Mouse (Mus musculus) retina, postnatal 1 day (tissue): ENCODE results near the gene Ifit2.

ENCODE experiments used
- DNase-seq: peaks from one replicate; pipeline ENCODE4 v3.0.0-alpha.2; 2012

The Ifit2 gene

DNA sequence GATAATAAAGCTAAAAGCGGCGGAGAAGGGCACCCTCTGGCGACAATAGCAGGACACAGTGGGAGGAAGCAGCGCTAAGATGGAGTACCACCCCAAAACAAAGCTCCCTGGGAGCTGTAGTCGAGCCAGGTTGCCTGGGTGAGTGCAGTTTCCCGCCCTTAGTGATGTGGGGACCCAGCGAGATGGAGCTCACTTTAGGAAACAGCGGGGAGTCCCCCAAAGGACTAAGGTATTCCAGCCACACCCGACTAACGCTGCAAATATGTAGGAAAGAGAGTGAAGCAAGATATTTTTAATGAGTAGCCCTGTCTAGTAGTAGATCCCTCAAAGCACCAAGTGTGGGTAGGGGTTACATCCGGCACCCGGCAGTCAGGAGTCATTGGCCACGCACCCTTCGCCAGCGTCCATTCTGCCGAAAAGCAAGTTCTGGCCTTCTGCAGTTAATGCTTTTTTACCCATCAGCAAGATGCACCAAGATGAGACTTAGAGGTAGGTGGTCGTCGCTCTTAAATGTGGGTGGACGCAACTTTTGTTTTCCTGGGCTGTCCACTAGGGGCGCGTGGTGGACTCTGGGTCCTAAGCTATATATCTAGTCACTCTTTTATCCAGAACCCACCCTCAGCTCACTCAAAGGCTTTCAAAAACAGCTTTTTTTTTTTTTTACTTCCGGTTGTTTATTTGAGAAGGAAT is at the start of gene Ifit2:
Gene Ifit2, plus strand, starts transcription at position 161 of the 690 bp plus-strand sequence.
- DNase-seq = peak; percentile 91

DNA sequence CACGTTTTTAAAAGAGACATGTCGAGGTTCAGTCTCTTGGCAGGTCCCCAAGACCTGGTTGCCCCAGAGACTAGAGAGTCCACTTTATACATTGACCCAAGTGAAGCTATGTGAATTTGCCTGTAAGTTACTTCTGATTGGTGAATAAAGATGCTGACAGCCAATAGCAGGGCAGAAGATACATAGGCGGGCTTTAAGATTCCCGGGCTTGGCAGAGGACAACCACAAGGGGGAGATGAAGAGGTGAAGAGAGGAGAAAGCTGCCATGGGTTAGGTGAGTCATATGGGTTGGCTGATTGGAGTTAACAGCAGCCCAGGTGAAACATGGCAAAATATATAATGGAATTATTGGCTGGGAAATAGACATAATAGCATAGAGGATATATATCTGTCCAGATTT is 49.7 kb upstream of the Ifit2 start:
- DNase-seq = peak; percentile 77

DNA sequence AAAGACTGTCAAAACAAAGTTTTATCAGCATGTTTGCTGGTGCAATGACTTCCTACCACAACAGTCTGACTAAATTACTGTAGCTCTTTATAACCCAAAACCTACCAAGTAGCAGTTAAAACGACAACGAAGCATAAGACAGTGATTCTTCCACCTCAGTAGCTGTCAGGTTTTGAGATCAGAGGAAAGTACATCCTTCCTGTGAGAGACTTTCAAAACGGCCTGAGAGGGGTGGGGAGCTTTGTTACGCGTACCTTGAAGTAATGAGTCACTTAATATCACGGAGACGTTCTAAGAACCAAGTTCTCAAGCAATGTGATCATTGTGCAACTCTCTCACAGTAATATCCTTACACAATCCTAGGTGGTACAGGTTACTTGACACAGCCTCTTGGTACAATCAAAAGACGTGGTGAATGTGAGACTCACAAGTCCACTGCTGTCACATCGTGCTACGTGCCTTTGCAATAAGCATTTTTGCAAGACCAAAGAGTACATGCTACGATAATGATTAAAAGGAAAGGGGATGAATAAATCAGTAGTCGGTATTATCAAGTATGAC is 45.3 kb upstream of the Ifit2 start:
- DNase-seq = no peak

DNA sequence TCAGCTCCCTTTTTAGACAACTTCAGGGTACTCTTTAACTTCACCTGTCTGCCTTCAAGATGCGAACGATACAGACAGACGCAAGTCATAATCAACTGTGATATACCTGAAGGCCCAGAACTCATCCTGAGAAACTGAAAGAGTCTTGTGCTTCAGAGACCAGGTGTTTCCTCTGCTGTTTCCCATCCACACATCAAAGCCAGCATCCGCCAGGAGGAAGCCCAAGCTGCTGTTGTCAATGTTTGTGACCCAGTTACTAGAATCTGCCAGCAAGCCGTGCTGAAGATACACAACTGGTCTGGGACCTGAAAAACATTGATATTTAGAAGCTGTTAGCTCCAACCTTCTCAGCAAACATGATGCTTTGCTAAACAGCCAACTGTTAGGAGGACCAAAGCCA is 39.8 kb upstream of the Ifit2 start:
- DNase-seq = no peak

DNA sequence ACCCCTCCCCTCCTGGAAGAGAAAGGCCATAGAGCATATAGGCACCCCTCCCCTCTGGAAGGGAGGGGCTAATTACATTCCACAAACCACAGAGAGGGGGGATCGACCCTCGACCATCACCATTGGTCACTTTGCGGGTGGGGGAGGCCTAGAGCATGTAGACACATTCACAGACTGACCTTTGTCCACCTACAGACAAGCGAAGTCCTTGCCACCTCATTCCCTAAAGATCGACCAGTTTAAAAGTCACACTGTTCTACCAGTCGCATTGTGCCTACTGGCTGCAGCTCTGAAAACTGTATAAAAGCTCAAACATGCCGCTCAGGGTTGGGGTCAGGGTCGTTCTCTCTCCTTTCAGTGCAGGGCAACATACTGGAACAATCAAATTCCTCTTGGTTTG is 39.0 kb upstream of the Ifit2 start:
- no peak for DNase-seq

DNA sequence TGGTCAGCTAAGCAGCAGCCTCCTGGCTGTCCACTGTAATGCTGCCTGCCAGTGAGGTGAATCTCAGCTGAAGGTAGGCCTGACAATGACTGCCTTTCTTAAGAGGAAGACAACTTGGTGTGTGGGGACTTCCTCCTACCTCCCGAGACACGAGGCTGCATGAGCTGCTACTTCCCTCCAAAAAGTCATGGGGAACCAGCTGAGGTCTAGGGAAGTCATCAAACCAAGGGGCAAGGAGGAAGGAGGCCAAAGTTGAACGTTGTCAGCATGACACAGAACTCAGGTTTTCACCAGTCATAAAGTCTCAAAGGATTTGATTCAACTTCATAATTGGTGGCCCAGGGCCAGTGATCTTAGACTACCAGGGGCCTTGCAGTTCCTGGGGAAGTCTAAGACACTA is 34.8 kb upstream of the Ifit2 start:
- no peak for DNase-seq

DNA sequence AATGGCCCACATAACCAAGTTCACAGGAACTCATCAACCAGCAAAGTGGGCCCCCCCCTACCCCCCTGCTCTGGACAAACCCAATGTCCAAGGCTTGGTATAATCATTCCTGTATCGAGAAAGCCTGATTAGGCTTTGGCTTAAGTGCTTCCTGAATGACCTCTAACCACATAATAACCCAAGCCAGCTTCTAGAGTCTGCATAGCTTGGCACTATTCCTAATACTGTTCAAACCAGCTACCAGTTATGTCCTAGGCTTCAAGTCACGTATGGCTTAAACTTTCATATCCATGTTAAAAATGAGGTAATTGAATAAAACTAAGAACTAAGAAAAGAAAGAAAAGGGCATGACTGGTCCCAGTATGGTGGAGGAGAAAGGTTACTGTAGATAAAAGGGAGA is 34.1 kb upstream of the Ifit2 start:
- DNase-seq = no peak

DNA sequence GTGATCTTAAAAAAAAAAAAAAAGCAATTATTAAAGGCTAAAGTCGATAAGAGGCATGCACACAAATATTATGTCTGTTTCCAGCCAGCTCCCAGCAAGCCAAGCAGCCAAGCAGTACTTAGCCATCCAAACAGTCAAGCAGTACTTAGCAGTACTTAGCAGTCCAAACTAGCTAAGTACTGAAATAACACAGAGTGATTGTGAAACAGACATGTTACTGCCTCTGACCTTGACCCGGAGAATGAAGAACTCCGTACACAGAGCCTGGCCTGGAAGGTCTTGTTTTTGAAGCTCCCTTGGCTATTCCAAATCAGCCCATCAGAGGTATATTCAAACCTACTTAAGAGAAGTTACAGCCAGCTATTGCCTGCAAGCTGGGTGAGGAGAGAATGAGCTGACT is 33.3 kb upstream of the Ifit2 start:
- no peak for DNase-seq

DNA sequence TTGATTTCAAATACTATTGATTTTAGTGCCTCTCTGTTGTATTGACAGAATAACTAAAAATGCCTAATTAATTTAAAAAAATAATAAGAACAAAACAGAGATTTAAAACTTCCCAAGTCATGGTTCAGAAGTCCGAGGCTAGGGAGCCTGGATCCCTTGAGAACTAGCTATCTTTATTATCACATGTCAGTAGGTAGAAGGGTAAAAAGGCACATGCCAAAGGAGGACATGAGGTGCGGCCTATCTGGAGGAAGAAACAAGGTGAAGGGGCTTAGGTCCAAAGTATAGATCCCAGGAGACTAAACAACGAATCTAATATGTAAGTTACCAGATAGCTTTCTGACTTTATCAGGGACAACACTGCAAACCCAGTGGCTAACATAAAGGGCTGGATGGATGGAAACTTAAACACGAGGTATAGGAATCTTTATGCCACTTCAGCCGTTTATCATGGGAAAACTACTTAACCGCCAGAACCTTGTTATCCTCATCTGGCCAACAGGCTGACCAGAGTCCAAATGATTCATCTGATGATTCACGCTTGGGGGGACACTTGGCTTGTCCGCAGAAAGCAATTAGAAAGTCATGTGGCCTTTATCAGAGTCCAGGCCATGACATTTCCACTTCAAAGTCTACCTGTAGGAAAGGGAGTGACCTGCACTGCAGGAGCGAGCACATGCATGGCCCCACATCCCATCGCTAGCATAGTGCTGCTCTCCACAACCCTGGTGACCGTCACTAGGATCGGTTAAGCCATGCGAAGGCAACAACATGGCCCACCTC is 32.5 kb upstream of the Ifit2 start:
- DNase-seq = no peak

DNA sequence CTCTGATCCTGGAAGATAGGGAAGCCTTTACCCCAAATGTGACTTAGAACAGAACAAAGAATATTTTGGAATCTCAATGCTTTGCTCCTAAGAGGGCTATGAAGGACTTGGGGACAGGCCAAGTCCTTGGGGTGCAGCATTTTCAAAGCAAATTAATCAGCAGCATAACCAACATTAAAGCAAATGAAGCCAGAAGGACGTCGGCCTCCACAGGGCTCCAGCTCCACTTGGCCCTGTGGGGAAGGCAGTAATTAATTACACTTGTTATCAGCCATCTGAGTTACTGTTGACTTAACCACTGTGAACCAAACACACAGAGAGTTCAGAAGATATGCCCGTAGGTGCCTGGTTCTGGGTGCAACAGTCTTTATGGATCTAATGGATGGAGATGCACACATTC is 31.7 kb upstream of the Ifit2 start:
- no peak for DNase-seq

DNA sequence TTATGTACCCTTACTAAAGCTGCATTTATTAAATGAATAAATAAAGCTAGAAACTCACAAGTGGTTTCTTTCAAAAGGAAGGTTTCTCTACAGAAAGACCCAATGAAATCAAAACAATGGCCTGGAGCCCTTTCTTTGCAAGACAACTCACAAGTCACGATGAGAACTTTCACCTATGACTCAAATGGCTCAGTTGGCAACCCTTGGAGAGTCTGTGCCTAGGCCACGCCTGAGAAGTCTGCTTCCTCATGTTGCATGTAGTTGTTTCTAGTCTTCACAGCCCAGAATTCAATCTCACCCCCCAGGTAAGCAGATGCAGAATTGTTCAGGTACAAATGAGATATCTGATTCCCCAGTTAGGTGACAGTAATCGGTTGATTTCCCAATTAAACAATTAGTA is 30.8 kb upstream of the Ifit2 start:
- no peak for DNase-seq

DNA sequence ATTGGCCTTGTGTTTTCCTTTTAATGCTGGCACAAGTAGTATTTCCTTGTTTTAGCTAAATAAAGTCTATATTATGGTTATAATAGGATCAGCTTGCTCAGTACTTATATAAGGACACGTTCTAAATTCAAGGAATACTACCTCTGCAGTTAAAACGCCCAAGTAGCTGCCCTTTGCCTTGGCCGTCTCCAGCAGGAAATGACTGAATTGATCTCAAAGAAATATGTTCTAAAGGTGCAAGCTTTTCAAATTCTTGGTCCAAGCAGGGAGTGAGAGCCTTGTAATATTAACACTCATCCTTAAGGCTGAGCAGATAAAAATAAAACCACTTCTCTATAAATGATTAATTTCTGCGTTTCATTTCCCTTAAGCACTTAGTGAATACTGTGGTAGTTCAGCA is 30.4 kb upstream of the Ifit2 start:
- no peak for DNase-seq

DNA sequence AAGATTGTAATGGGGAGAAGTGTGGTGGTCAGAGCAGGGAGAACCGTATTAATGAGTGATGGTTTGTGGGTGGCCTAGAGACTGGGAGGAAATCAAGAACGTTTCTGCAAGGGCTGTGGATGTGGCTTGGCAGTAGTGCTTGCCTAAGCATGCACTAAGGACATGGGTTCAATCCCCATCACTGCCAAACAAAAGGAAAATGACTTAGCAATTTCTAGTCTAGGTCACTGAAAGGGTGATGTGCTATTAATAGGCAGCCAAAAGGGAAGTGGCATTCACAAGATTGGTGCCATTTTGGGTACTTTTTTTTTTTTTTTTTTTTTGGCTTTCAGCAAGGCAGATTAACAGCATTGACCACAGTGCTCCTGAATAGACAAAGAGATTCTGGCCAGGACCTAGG is 29.1 kb upstream of the Ifit2 start:
- no peak for DNase-seq

DNA sequence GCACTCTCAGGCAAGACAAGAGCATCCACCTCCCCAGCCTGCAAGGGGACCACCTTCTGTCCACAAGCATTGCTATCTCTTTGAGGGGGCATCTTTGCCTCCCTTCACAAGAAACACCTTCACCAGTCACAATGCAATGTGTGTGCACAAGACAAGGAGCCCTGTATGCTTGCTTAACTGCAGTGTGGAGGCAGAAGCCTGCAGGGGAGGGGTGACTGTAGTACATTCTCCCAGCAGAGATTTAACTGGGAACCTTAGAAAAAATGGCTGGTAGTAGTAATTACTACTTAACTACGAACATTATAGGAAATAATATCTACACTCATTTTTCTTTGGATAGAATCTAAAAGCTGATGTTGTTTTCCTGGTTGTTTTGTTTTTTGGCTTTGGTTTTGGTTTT is 28.5 kb upstream of the Ifit2 start:
- DNase-seq = no peak

DNA sequence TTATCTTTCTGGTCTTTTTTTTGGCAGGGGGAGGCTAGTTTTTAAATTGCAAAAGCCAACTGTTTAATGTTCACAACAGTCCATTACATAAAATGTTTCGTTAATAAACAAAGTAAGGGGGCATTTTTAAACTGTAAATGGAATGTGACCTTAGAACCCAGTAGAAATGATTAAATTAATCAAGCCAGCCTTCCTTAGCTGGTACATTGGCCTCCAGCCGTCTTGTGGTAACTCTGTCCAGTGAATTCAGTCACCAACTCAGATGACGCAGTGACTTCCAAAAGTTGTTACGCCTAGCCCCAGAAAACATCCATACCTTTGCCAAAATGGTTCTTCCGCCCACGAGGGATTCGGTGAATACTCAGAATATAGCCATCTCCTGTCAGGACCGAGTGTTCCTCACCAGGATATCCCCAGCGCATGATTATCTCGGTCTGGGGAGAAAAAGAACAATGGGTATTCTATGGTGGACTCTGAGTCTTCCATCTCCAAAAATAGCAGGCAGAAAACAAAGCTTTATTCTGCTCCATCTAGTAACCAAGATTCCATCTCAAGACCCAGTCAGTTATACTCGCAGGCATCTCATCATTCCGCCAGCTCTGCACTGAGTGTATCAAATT is 27.3 kb upstream of the Ifit2 start:
- DNase-seq = no peak

DNA sequence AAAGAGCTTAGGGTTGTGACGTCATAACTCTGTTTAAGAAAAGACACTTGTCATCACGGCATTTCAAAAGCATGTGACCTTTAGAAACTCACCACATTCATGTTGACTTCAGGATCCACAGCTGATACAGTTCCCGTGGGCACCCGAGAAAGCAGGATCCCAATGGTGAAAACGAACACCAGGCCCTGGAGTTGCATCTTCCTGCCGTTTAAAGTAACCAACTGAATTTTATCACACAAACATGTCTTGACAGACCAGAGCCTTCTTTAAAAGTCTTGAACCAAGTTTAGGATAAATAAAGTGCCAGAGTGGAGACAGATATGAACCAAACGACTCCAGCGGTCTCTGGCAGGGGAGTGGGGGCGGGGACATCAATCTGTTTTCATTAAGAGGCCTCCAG is 25.8 kb upstream of the Ifit2 start:
- DNase-seq = no peak

DNA sequence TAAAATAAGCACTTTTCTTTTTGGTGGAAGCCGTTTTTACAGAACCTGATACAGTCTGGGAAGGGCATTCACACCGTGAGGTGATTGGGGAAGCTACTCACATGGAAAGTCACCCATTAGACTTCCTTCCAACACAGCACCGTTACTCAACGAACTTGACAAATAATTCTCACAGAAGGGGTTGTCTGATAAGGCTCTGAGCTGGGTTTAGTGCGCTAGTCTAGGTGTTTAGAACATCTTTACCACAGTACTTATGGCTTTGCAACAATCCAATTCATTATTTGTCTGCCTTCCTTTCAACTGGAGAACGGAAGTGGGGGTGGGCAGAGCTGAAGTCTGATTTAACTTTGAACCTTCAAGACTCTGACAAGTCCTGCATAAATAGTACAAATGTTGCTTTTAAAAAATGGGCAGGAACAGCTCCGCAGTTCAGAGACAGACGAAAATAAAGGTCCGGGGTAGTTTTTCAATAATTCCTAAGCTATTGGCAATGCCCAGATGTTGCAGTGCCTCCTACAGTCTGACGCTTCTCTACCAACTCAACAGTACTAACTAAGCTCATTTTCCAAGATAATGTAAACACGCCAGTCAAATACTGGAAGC is 24.1 kb upstream of the Ifit2 start:
- no peak for DNase-seq

DNA sequence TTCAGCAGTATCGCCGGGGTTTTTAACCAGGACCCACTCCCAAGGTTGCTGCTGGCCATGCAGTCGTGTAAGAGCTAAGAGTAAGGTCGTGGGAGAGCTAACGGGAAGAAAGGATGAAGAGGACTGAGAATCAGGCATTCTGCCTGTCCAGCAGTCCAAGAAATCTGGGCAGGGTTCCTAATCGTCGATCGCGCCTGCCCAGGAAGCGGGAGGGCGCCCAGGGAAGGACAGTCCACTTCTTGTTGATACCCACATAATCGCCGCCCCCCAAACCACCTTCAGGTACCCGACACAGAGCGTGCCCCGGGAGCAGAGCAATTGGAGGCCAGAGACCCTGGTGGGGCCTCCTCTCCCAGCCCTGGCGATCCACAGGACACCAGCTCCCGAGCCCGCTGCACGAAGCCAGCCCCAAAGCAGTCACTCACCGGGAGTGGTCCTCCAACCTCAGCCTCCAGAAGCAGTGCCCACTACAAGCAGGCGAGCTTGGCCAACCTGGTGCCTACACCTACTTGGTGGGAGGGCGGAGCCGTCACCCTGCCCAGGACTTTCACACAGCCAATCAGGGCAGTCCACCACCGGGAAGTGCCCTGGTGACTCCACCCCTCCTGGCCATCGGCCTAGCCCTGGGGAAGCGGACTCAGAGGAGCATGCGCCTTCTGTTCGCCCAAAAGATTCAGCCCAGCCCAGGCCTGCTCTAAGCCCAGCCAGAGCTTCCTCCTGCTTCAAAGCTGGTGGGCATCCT is 23.4 kb upstream of the Ifit2 start, which contains the start of gene Lipa:
Gene Lipa, minus strand, starts transcription at position 534 of the 742 bp plus-strand sequence.
- DNase-seq = peak; percentile 94

DNA sequence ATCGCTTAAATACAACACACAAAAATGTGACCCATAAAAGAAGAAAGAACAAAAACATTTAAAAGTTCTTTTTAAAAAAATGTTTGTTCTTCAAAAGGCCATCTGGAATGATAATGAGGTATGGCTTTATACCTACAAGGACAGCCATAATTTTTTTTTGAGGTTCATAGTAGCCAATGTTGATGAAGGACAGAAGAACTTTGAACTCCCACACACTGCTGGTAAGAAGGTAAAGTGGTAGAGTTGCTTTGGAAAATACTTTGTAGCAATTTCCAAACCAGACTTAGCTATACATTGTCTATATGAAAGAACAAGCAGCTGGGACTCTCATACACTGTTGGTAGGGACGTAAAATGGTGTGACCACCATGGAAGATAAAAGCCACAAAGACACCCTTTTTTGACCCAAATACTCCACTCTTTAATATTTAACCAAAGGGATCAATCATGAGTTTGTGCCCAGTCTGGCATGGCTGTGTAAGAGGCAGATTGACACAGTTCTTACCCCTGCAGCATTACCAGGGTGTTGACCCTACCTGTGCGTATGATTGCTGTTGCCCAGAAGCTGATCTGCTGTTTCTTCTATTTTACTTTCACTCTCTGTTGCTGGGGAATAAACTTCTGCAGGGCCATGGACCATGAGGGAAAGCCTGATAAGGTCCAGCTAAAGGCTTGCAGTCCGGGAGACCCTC is 18.3 kb upstream of the Ifit2 start:
- DNase-seq = no peak

DNA sequence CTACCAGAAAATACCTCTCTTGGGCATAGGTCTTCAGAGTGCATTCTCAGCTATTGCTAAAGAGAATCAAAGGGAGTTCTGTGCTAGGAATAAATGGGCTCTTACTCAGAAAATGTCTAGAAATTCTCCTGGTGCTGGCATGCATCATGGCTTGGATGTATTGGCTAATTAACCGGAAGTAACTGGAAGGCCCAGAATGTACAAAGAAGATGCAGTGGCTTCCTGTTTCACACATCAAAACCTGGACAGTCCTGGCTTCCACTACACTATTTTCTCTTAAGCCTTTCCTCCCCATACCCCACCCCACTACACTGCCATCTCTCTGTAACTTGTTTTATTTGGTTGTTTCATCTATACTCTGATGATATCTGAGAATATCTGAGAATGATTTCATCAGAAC is 11.1 kb upstream of the Ifit2 start:
- DNase-seq = no peak

DNA sequence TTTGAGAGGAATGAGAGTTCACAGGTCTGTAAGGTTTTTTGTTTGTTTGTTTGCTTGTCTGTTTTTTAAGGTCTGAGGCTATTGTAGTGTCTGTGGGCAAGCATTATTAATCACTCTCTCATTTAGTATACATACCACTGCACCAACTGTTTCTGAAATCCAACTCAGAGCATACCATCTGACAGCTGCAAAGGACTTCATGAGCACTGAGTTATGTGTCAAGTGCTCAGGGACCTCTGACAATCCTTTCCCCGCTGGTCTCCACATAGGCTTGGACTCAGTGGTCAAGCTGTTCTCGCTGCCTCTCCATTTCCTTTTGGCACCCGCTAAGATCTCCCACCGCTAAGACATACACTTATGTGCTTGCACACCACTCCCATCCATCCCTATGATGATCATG is 4.3 kb upstream of the Ifit2 start:
- DNase-seq = no peak

DNA sequence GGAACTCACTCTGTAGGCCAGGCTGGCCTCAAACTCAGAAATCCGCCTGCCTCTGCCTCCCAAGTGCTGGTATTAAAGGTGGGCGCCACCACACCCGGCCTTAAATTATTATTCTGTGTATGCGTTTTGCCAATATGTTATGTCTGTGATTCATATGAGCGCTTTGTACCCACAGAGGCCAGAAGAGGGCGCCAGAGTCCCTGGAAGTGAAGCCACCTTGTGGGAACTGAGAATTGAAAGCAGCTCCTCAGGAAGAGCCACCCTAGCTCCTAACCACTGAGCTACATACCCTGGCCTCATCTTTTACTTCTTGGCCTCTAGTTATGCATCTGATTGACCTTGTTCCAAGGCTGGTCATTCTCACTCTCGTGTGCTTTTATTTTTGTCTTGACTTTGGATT is 2.5 kb upstream of the Ifit2 start:
- DNase-seq = peak; percentile 82
